Mouse (Mus musculus): ENCODE measurements around the gene Zfp715. TPM values are rescaled to one million over a fixed set of nuclear protein-coding genes. Genes with fewer than 3 reads are reported as not detected.
A peak's percentile ranks its signal among the peaks of the same experiment; 100 is the strongest.
"Not testable (repeated sequence)": the region's sequence is repeated elsewhere in the genome, so short reads cannot be mapped to it uniquely, and the experiment has no call there.

The Zfp715 gene
- total and polyA plus RNA-seq, 3 experiments, result 9.8 to 17.1 (median 10.7) TPM

- H3K4me2 ChIP-seq (ENCODE audit: insufficient read depth, low read depth, poor library complexity, severe bottlenecking); in situ Hi-C loops (cut with MboI; ENCODE audit: low pct_ligation_motif_present, low pct_unique_long_range_greater_than_20kb, low sequenced_read_pairs): not testable (repeated sequence)
Observed at GRCm38 (mm10) chr7:43276178-43276577, 36.9 kb downstream of the Zfp715 start.

GRCm38 (mm10) chr7:43273476-43273875 lies 39.6 kb downstream of the Zfp715 start:
- no peaks in the 10 kb centered on the region for H3K79me2 ChIP-seq (replicated peaks; ENCODE audit: control insufficient read depth, extremely low read depth, insufficient read depth, poor library complexity, severe bottlenecking)
- dilution Hi-C loops (cut with MboI; ENCODE audit: extremely low pct_ligation_motif_present, extremely low pct_unique_long_range_greater_than_20kb, low sequenced_read_pairs), result no loop called here
- no peak overlapping the region for H3K27ac ChIP-seq (ENCODE audit: insufficient read depth, low read depth)
- DNase-seq (ENCODE audit: extremely low read depth), result no peak
- H3K4me1 ChIP-seq (ENCODE audit: control insufficient read depth in 1 of 2, insufficient read depth in 2 of 2), result peaks cover 0 to 4% of the 10 kb centered on the region in 2 experiments; a peak in 1 of 4 replicates
- H3K4me3 ChIP-seq (replicated peaks in 1 of 3; ENCODE audit: low read depth in 2 of 3, low read length in 2 of 3, poor library complexity in 1 of 3), result no peak overlapping the region
- H3K9ac ChIP-seq (ENCODE audit: insufficient read depth, low read depth), result no peak overlapping the region
- no peaks in the 10 kb centered on the region for H3K36me3 ChIP-seq (replicated peaks in 1 of 2; ENCODE audit: control insufficient read depth in 1 of 2, insufficient read depth in 1 of 2, low read length in 1 of 2)
- in situ Hi-C loops (cut with MboI; ENCODE audit: low pct_ligation_motif_present, low pct_unique_long_range_greater_than_20kb, low sequenced_read_pairs), result no loop called here
- no peak overlapping the region for H3K4me2 ChIP-seq (ENCODE audit: insufficient read depth, low read depth, poor library complexity, severe bottlenecking)
- H3K27me3 ChIP-seq (replicated peaks), result no peaks in the 10 kb centered on the region
- no peak for TF ChIP-seq MAZ (IDR thresholded peaks at IDR 0.05; ENCODE audit: low read depth, low read length)
- TF ChIP-seq JUND (conservative IDR thresholded peaks at IDR 0.05; ENCODE audit: low read depth, low read length), result no peak
- no peaks in the 10 kb centered on the region for H3K9me3 ChIP-seq (replicated peaks; ENCODE audit: low read length)

More at GRCm38 (mm10) chr7:43276178-43276577, 36.9 kb downstream of the Zfp715 start:
- peak in 1 of 2 experiments; percentile 11; a peak in 1 of 4 replicates for TF ChIP-seq CTCF (conservative IDR thresholded peaks at IDR 0.05 in 1 of 2, IDR thresholded peaks at IDR 0.05 in 1 of 2; ENCODE audit: low read depth in 2 of 2, low read length in 2 of 2)
- H3K9ac ChIP-seq (ENCODE audit: insufficient read depth, low read depth); DNase-seq (ENCODE audit: extremely low read depth); H3K36me3 ChIP-seq (replicated peaks in 1 of 2; ENCODE audit: control insufficient read depth in 1 of 2, insufficient read depth in 1 of 2, low read length in 1 of 2); H3K4me1 ChIP-seq (ENCODE audit: control insufficient read depth in 1 of 2, insufficient read depth in 2 of 2); dilution Hi-C loops (cut with MboI; ENCODE audit: extremely low pct_ligation_motif_present, extremely low pct_unique_long_range_greater_than_20kb, low sequenced_read_pairs); H3K79me2 ChIP-seq (replicated peaks; ENCODE audit: control insufficient read depth, extremely low read depth, insufficient read depth, poor library complexity, severe bottlenecking); H3K27me3 ChIP-seq (replicated peaks); H3K9me3 ChIP-seq (replicated peaks; ENCODE audit: low read length); H3K4me3 ChIP-seq (replicated peaks in 1 of 3; ENCODE audit: low read depth in 2 of 3, low read length in 2 of 3, poor library complexity in 1 of 3); H3K27ac ChIP-seq (ENCODE audit: insufficient read depth, low read depth): not testable (repeated sequence)

- dilution Hi-C loops (cut with MboI; ENCODE audit: extremely low pct_ligation_motif_present, extremely low pct_unique_long_range_greater_than_20kb, low sequenced_read_pairs), result not testable (repeated sequence)
Observed at GRCm38 (mm10) chr7:43267359-43267758, 45.7 kb downstream of the Zfp715 start.

GRCm38 (mm10) chr7:43253540-43253939 lies 59.6 kb downstream of the Zfp715 start:
- no peak overlapping the region for H3K27ac ChIP-seq (ENCODE audit: insufficient read depth, low read depth)
- peaks cover 4 to 8% of the 10 kb centered on the region in 2 experiments for H3K36me3 ChIP-seq (replicated peaks in 1 of 2; ENCODE audit: control insufficient read depth in 1 of 2, insufficient read depth in 1 of 2, low read length in 1 of 2)
- in situ Hi-C loops (cut with MboI; ENCODE audit: low pct_ligation_motif_present, low pct_unique_long_range_greater_than_20kb, low sequenced_read_pairs), result no loop called here
- H3K79me2 ChIP-seq (replicated peaks; ENCODE audit: control insufficient read depth, extremely low read depth, insufficient read depth, poor library complexity, severe bottlenecking), result peaks cover 13% of the 10 kb centered on the region
- H3K4me1 ChIP-seq (ENCODE audit: control insufficient read depth in 1 of 2, insufficient read depth in 2 of 2), result peaks cover 0 to 2% of the 10 kb centered on the region in 2 experiments; a peak in 1 of 4 replicates
- dilution Hi-C loops (cut with MboI; ENCODE audit: extremely low pct_ligation_motif_present, extremely low pct_unique_long_range_greater_than_20kb, low sequenced_read_pairs), result no loop called here
- H3K9ac ChIP-seq (ENCODE audit: insufficient read depth, low read depth), result peak overlapping the region; percentile 60
- no peaks in the 10 kb centered on the region for H3K9me3 ChIP-seq (replicated peaks; ENCODE audit: low read length)
- H3K4me3 ChIP-seq (replicated peaks in 1 of 3; ENCODE audit: low read depth in 2 of 3, low read length in 2 of 3, poor library complexity in 1 of 3), result peak overlapping the region; percentile 46 to 67 (median 54)
- no peaks in the 10 kb centered on the region for H3K27me3 ChIP-seq (replicated peaks)
- H3K4me2 ChIP-seq (ENCODE audit: insufficient read depth, low read depth, poor library complexity, severe bottlenecking), result no peak overlapping the region
- peak; percentile 67 for DNase-seq (ENCODE audit: extremely low read depth)
- peak; percentile 29; the same call in 1 of the 2 replicates for TF ChIP-seq MEF2A (IDR thresholded peaks at IDR 0.05; ENCODE audit: borderline replicate concordance, low read depth, low read length)
- TF ChIP-seq BHLHE40 (IDR thresholded peaks at IDR 0.05; ENCODE audit: low read depth, low read length), result no peak
- TF ChIP-seq POLR2A (IDR thresholded peaks at IDR 0.05; ENCODE audit: low read depth, low read length), result peak; percentile 66; the same call in 1 of the 2 replicates
- no peak for TF ChIP-seq ETS1 (conservative IDR thresholded peaks at IDR 0.05; ENCODE audit: low read depth, low read length)
- no peak for TF ChIP-seq MYC (IDR thresholded peaks at IDR 0.05; ENCODE audit: low read depth, low read length)
- no peak for TF ChIP-seq SMC3 (IDR thresholded peaks at IDR 0.05; ENCODE audit: low read depth, low read length)
- peak; percentile 61; the same call in 1 of the 2 replicates for TF ChIP-seq TBP (conservative IDR thresholded peaks at IDR 0.05; ENCODE audit: low read depth, low read length)
- peak; percentile 71 for TF ChIP-seq HCFC1 (IDR thresholded peaks at IDR 0.05; ENCODE audit: low read depth, low read length)
- TF ChIP-seq UBTF (IDR thresholded peaks at IDR 0.05; ENCODE audit: low read depth, low read length), result no peak
- no peak for TF ChIP-seq GABPA (IDR thresholded peaks at IDR 0.05; ENCODE audit: insufficient replicate concordance, low read depth, low read length)
- no peak for TF ChIP-seq PAX5 (IDR thresholded peaks at IDR 0.05; ENCODE audit: low read length)
- TF ChIP-seq POLR2AphosphoS2 (IDR thresholded peaks at IDR 0.05; ENCODE audit: low read depth, low read length), result no peak
- no peak for TF ChIP-seq CHD1 (IDR thresholded peaks at IDR 0.05; ENCODE audit: low read depth, low read length)
- TF ChIP-seq CTCF (conservative IDR thresholded peaks at IDR 0.05 in 1 of 2, IDR thresholded peaks at IDR 0.05 in 1 of 2; ENCODE audit: low read depth in 2 of 2, low read length in 2 of 2), result no peak
- peak; percentile 31; the same call in 1 of the 2 replicates for TF ChIP-seq SIN3A (IDR thresholded peaks at IDR 0.05; ENCODE audit: low read length)
- TF ChIP-seq ZNF384 (IDR thresholded peaks at IDR 0.05; ENCODE audit: low read depth, low read length), result no peak

More at GRCm38 (mm10) chr7:43267359-43267758, 45.7 kb downstream of the Zfp715 start:
- H3K4me1 ChIP-seq (ENCODE audit: control insufficient read depth in 1 of 2, insufficient read depth in 2 of 2); H3K4me2 ChIP-seq (ENCODE audit: insufficient read depth, low read depth, poor library complexity, severe bottlenecking); DNase-seq (ENCODE audit: extremely low read depth); H3K36me3 ChIP-seq (replicated peaks in 1 of 2; ENCODE audit: control insufficient read depth in 1 of 2, insufficient read depth in 1 of 2, low read length in 1 of 2); H3K27me3 ChIP-seq (replicated peaks); H3K79me2 ChIP-seq (replicated peaks; ENCODE audit: control insufficient read depth, extremely low read depth, insufficient read depth, poor library complexity, severe bottlenecking); in situ Hi-C loops (cut with MboI; ENCODE audit: low pct_ligation_motif_present, low pct_unique_long_range_greater_than_20kb, low sequenced_read_pairs); H3K9me3 ChIP-seq (replicated peaks; ENCODE audit: low read length); H3K4me3 ChIP-seq (replicated peaks in 1 of 3; ENCODE audit: low read depth in 2 of 3, low read length in 2 of 3, poor library complexity in 1 of 3); H3K27ac ChIP-seq (ENCODE audit: insufficient read depth, low read depth); H3K9ac ChIP-seq (ENCODE audit: insufficient read depth, low read depth): not testable (repeated sequence)
- TF ChIP-seq BHLHE40 (IDR thresholded peaks at IDR 0.05; ENCODE audit: low read depth, low read length) (peak; percentile 63), NRF1 (IDR thresholded peaks at IDR 0.05; ENCODE audit: low read depth, low read length) (peak; percentile 80), MXI1 (IDR thresholded peaks at IDR 0.05; ENCODE audit: low read depth, low read length) (peak; percentile 71; the same call in 1 of the 2 replicates), MAX (IDR thresholded peaks at IDR 0.05; ENCODE audit: low read length) (0 out of 2 replicates have a peak, but pooled peaks have one; percentile 24)
